Mouse (Mus musculus) megakaryocyte, adult 5-6 weeks (primary cell): Measurements from ENCODE around the gene Fnbp4. TPM values are rescaled to one million over a fixed set of nuclear protein-coding genes. Genes with fewer than 3 reads are reported as not detected.
"Not testable (repeated sequence)": the region's sequence is repeated elsewhere in the genome, so short reads cannot be mapped to it uniquely, and the experiment has no call there.

ENCODE experiments used
- ATAC-seq: 2 replicates; pipeline ENCODE4 v1.8.0; 2016; ENCODE audit warnings: mild to moderate bottlenecking, inconsistent platforms; ENCODE audit not compliant: poor library complexity, severe bottlenecking
- total RNA-seq, 2 experiments: library from RNA; stranded (forward) in 1 of 2; stranded (reverse) in 1 of 2; fragments of 153-499, 151-499 nt in 1 of 2; fragments of 221-1000, 200-1000 nt in 1 of 2; gene quantifications; 2 replicates each; pipeline versions ENCODE4 v1.2.3 to v1.2.4; 2015 to 2017

Gene Fnbp4
- total RNA-seq, 2 experiments from 2014 or later, result 73.0 to 119 TPM

DNA sequence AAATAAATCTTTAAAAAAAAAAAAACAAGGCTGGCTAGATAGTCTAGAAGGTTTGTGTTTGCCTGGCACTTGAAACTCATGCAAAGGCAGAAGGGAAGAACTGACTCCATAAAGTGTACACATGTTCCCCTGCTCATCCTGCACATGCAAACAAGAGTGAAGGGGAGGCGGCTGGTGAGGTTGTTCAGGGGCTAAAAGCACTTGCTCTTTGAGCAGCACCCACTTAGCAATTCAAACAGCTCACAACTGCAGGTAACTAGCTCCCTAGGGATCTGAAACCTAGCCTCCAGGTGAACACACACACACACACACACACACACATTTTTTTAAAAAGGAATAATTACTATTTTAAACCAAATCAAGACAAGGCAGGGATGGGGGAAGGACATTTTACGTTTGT lies 36.8 kb downstream of the Fnbp4 start:
- no peak for ATAC-seq

DNA sequence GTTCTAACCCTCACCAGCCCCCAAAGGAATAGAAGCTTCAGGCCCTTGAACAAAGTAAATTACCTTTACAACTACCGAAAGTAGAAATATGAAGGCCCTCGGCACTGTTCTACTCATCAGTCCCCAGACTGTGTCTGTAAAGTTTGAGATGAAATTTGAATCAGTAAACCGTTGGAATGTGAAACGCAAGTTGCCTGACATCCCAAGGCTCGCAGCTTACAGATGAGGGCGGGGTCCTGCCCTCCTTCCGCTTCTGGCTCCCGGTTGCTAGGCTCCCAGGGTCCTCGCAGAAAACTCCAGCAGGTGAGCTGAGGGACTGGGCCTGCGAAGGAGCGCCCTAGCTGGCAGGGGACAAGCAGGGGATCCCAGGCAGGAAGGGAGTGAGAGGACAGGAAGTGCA lies 37.3 kb downstream of the Fnbp4 start, which contains the start of gene Agbl2:
TSS of gene Agbl2 (plus strand) at position 270 of the 400 bp plus-strand sequence.
- ATAC-seq, result peak; percentile 24; the same call in 1 of the 2 replicates

DNA sequence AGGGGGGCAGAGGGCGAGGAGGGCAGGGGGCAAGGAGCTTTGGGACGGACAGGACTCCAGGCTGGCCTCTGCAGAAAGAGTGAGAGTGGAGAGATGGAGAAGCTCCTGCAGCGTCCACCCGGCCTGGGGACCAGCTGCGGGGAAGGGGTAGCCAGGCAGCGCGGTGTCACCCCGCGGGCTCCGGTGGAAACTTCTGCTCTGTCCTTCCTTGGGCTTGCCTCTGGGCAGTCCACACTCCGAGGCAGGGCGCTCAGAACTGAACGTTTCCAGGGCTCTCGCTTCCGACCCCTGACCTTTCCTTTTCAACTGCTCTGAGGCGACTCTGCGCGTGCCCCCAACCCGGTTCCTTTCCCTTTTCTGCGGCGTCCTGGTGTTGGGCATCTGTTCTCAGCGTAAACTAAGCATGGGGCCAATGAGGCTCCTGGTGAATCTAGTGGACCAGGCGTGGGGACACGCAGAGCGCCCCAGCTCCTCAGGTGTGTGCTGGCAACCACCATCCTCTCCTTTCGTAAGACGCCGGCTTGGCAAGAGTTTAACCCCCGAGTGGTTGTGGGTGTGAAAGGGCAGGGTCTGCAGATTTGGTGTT lies 37.8 kb downstream of the Fnbp4 start:
- peak; percentile 57 for ATAC-seq

DNA sequence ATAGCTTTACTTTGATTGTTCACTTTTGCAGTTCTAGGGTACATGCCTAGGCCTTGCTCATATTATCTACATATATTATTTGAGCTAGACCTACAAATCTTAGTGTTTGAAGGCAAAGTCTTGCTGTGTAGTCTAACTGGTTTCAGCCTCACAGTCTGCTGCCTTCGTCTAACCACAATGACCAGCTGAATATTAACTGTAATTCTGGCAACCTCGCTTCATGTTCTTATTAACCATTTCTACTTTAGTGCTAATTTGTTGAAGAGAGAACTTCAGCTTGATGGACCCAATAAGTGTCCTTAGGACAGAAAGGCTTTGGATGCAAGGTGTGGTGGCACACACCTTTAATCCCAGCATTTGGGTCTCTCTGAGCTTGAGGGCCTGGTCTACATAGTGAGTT lies 43.0 kb downstream of the Fnbp4 start:
- ATAC-seq, result no peak

DNA sequence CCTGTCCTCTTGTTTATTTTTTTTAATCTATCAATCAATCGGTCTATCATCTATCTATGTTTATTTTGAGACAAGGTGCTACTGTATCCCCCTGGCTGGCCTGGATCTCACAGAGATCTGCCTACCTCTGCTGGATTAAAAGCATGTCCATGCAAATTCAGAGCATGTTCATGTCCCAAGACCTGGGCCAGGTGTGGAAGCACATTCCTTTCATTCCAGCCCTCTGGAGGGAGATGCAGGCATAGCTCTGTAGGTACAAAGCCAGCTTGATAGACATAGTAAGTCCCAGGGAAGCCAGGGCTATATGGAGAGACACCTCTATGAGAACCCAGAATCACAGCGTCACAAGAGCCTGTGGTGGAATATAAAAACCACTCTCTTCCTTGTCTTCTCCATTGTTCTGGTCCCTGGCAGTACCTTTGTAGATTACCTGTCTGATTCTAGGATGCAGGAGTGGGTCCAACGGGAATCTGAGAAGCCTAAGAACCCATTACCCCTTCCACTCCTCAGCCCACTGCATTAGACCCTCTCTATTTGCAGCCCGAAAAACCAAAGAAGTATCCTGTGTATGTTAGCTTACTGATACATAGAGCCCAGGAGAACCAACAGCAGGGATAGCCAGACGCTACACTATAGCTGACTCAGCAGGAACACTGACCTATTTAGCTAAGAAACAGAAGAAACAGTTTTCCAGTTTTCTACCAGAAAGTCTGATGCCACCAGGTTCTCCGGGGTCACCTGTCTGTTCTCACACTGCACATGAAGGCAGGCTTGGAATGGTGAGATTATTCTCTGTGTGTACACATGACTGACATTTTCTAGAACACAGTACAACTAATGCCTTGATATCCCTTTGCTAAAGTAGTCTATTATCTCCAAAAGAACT lies 63.3 kb downstream of the Fnbp4 start:
- ATAC-seq, result no peak

DNA sequence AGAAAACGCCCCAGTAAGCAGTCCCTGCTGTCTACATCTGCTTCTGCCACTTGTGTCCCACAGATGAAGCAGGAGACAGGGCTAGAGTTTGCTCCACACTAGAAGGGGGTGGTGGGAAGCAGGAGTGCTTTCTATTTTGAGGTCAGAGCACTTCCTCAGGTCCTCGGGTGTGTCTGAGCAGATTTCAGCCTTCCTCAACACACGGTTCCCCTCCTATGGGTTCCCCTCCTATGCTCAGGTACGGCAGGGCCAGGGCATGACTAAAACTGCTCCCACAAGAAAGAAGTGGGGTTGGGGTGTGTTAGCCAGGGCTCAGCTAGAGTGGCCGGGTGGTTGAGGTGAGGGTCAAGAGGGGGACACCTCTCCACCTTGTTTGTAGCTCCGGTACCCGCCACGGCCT lies 65.6 kb downstream of the Fnbp4 start:
- ATAC-seq, result peak; percentile 40; the same call in 1 of the 2 replicates

DNA sequence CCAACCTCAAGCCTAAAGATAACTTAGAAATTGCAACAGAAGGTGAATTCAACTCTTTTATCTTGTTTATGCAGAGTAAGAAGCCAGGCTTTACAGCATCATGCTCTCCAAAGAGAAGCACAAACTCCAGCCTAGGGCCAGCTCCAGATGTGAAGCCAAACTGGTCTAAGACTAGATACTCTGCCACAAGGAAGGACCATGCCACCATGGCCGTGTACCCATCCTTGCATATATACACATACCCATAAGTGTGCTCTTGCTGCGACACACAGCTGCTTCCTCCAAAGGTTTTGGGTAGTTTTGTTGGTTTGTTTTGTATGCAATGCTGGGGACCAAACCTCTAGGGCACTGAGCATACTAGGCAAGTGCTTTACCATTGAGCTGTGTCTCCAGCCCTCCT lies 70.1 kb downstream of the Fnbp4 start:
- no peak for ATAC-seq

DNA sequence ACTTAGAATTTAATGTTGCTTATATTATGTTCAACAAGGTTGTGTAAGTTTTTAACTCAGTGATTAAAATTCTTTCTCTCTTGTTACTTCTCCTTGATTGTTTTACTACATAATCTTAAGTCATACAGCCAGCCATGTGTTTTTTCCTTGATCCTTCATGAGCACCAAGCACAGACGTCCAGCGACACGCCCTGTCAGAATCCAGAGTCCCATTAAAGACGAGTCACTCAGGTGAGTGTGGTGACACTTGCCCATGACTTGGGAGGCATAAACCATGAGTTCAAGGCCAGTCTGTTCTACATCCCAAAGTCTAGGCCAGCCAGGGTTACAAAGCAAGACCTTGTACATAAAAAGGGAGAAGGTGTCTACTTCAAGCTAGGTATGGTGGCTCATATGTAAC lies 71.0 kb downstream of the Fnbp4 start:
- no peak for ATAC-seq

DNA sequence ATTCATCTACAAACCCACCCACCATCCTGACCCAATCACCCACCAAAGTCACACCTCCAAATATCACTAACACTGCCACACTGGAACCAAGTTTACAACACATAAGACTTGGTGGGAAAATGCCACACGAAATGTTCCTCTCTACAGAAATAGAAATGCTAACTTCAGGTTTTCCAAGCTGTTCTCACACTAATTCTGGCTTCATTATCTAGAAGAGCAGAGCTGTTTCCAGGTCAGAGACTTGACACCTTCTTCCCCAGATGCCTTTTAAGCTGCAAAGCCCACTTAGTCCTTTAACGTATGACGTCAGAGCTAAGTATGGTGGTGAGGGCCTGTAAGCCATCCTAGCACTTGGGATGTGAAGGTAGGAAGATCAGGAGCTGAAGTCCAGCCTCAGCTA lies 73.5 kb downstream of the Fnbp4 start:
- no peak for ATAC-seq

DNA sequence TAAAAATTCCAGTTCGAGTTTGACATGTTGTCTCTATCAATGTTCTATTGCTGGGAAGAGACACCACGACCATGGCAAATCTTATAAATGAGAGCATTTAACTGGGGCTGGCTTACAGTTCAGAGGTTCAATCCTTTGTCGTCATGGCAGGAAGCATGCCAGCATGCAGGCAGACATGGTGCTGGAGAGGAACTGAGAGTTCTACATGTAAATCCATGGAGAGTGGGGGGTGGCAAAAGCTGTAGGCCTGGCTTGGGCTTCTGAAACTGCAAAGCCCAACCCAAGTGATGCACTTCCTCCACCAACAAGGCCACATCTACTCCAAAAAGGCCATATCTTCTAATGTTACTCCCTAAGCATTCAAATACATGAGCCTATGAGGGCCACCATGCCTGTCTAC lies 75.7 kb downstream of the Fnbp4 start:
- ATAC-seq, result no peak

DNA sequence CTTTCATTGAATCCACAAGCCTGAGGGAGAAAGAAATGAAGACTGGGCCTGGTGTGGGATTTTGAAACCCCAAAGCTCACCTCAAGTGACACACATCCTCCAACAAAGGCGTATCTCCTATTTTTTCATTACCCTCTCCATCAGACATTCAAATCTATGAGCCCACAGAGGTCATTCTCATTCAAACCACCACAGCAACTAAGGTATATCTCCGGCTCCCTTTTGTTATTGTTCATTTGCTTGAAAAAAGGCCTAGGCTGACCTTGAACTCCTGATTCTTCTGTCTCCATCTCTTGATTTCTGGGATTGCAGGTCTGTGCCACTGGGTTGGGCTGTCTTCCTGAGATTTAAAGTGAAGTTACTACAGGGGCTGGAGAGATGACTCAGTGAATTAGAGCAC lies 77.8 kb downstream of the Fnbp4 start:
- no peak for ATAC-seq

DNA sequence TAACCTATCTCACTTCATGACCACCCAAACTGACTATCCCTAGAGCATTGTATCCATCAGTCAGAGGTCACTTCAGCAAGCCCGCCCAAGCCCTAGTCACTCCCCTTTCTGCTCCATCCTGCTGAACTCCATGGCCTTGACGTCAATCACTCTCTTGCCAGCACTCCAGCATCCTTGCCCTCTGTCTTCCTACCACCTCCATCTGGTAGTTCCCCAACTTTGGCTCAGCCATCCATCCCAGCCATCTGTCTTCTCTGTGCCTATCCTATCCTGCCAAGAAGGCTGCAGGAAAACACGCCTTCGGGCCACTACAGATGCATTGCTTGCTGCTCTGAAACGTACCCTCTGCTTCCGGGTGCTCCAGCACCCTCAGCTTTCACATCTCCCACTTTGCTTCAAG lies 78.6 kb downstream of the Fnbp4 start:
- ATAC-seq, result no peak

DNA sequence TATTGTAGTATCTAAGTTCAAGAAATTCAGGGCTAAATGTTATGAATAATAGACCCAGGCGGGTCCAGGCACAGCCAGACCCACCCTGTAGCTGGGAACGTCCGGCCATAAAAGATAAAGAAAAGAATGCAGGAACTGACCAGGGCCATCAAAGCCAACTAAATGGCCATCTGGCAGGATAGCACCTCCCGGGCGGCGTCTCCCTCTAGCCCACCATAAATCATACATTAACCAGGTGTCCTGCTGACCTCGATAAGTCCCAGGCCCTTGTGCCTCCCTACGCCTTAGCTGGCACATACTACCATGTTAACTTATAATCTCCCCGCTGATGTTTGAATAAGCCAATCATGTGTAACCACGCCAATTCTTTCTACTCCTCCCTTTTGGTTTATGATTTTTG lies 79.4 kb downstream of the Fnbp4 start:
- not testable (repeated sequence) for ATAC-seq

DNA sequence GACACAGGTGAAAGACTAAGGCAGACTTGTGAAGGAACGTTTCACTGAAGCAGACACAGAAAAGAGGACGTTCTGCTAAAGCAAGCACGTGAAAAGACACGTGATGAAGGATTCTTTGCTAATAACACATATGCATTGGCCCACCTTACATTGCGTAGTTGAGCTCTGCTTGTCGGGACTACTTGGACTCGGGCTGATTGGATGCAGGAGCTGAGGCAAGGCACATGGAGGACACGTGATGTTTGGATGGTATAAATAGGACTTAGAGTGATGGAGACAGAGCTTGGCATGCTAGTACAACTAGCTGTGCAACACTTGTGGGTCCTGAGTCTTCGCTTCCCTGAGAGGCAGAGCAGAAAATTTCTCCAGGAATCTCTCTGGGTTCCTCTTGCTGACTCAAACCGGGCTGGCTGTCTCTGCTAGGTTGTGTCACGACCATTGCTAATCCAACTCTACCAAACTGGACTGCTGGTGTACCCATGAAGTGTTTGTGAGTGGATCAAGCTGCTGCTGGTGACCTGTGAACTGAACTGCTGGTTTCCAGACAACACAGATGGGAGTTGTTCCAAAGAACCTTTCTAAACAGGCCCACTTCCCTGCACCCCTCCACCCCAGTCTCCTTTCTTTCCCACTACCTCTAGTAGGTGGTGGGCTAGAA lies 80.5 kb downstream of the Fnbp4 start:
- no peak for ATAC-seq

DNA sequence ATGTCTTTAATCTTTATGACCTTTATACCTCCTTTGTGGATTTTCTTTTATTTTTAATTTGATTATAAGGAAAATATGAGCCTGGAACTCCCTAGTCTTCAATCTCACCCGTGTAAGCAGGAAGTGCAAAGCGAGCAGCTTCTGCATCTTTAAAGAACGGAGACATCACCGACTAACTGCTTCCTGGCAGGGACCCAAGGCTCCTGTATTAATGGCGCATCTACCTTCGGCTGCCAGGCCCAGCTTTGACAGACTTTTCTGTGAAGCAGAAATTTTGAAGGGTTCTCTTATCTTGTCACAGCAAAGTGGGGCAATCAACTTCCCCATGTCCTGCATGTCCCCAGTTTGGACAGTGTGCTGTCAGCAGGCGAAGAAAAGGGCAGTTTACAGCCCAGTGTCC lies 83.6 kb downstream of the Fnbp4 start:
- no peak for ATAC-seq

Other genes starting within 250 kb of the Fnbp4 start
- 103 and 104 TPM in 2 replicates for gene Ptprj, start 164.7 kb upstream of the Fnbp4 start, total RNA-seq (2015)
- 94.7 and 107 TPM in 2 replicates for gene Ptprj, start 164.7 kb upstream of the Fnbp4 start, total RNA-seq (2017)
- 50.0 and 55.9 TPM in 2 replicates for gene Nup160, start 68.2 kb upstream of the Fnbp4 start, total RNA-seq (2015)
- 40.3 and 41.6 TPM in 2 replicates for gene Nup160, start 68.2 kb upstream of the Fnbp4 start, total RNA-seq (2017)
- not detected in 2 replicates for gene Agbl2, start 37.4 kb downstream of the Fnbp4 start, total RNA-seq (2015)
- gene Agbl2, start 37.4 kb downstream of the Fnbp4 start, total RNA-seq (2017), result not detected in 2 replicates
- gene Mtch2, start 101.8 kb downstream of the Fnbp4 start, total RNA-seq (2015), result 130 and 138 TPM in 2 replicates
- 129 and 168 TPM in 2 replicates for gene Mtch2, start 101.8 kb downstream of the Fnbp4 start, total RNA-seq (2017)
- not detected in 2 replicates for gene C1qtnf4, start 140.5 kb downstream of the Fnbp4 start, total RNA-seq (2015)
- gene C1qtnf4, start 140.5 kb downstream of the Fnbp4 start, total RNA-seq (2017), result not detected in 2 replicates
- 9.1 and 11.3 TPM in 2 replicates for gene Kbtbd4, start 159.4 kb downstream of the Fnbp4 start, total RNA-seq (2015)
- gene Kbtbd4, start 159.4 kb downstream of the Fnbp4 start, total RNA-seq (2017), result 9.3 and 14.1 TPM in 2 replicates
- 113 and 119 TPM in 2 replicates for gene Ndufs3, start 159.5 kb downstream of the Fnbp4 start, total RNA-seq (2015)
- 61.6 and 70.9 TPM in 2 replicates for gene Ndufs3, start 159.5 kb downstream of the Fnbp4 start, total RNA-seq (2017)
- 33.7 and 34.7 TPM in 2 replicates for gene Celf1, start 195.0 kb downstream of the Fnbp4 start, total RNA-seq (2015)
- gene Celf1, start 195.0 kb downstream of the Fnbp4 start, total RNA-seq (2017), result 31.3 and 34.1 TPM in 2 replicates